8 mouse cellular contexts compared by ENCODE assay signal in genomic region chr9:63726088-63727010, GRCm38 (mm10). TPM values are rescaled to one million over a fixed set of nuclear protein-coding genes. Genes with fewer than 3 reads are reported as not detected.
DNase-seq lines count a peak whose midpoint lies in the region; ATAC-seq and TF ChIP-seq lines count a peak whose summit lies in the region.

No protein-coding gene starts in this region.

- 0 out of 2 replicates have a peak, but pooled peaks cover 8% of the 10 kb centered on the region for H3K36me3 ChIP-seq in lung, embryonic 14.5 days (ENCODE audit: insufficient read depth)
- H3K36me3 ChIP-seq in embryonic facial prominence, embryonic 14.5 days (ENCODE audit: control insufficient read depth, insufficient read depth, low read length): no peaks in the 10 kb centered on the region
- H3K36me3 ChIP-seq in hindbrain, embryonic 16.5 days (ENCODE audit: control insufficient read depth, insufficient read depth, low read length): no peaks in the 10 kb centered on the region
- H3K36me3 ChIP-seq in midbrain, embryonic 15.5 days (replicated peaks): no peaks in the 10 kb centered on the region

- no peak overlapping the region for H3K4me3 ChIP-seq in lung, embryonic 14.5 days (ENCODE audit: low read depth, low read length)
- no peak overlapping the region for H3K4me3 ChIP-seq in embryonic facial prominence, embryonic 14.5 days (ENCODE audit: low read depth, low read length)
- no peak overlapping the region for H3K4me3 ChIP-seq in hindbrain, embryonic 16.5 days (ENCODE audit: low read length)
- H3K4me3 ChIP-seq in midbrain, embryonic 15.5 days: no peak overlapping the region

- peak overlapping the region; percentile 17 for H3K9ac ChIP-seq in lung, embryonic 14.5 days
- H3K9ac ChIP-seq in embryonic facial prominence, embryonic 14.5 days (ENCODE audit: low read depth, low read length): peak overlapping the region; percentile 37; the same call in 1 of the 2 replicates
- H3K9ac ChIP-seq in hindbrain, embryonic 16.5 days (ENCODE audit: low read depth, low read length): 0 out of 2 replicates have a peak overlapping the region, but pooled peaks have one; percentile 32
- no peak overlapping the region; the same call in 1 of the 2 replicates for H3K9ac ChIP-seq in midbrain, embryonic 15.5 days

- peak overlapping the region; percentile 82; the same call in 1 of the 2 replicates for H3K27ac ChIP-seq in lung, embryonic 14.5 days (ENCODE audit: low read depth)
- H3K27ac ChIP-seq in embryonic facial prominence, embryonic 14.5 days (replicated peaks; ENCODE audit: low read depth, low read length): peak overlapping the region; percentile 74
- peak overlapping the region; percentile 16; the same call in 1 of the 2 replicates for H3K27ac ChIP-seq in hindbrain, embryonic 16.5 days (ENCODE audit: low read depth, low read length)
- no peak overlapping the region for H3K27ac ChIP-seq in midbrain, embryonic 15.5 days

- TF ChIP-seq CTCF in lung, embryonic 14.5 days (IDR thresholded peaks at IDR 0.05; ENCODE audit: low read depth): no peak

- DNase-seq in lung, embryonic 14.5 days: peak; percentile 60
- no peak for DNase-seq in lung, postnatal 14 days
- DNase-seq in embryonic facial prominence, embryonic 14.5 days (ENCODE audit: low spot score): peak; percentile 84
- DNase-seq in lung, postnatal 4 days: peak; percentile 51 to 69
- DNase-seq in frontal cortex, adult 2 months (ENCODE audit: extremely low spot score in 1 of 2, low spot score in 1 of 2): no peak
- DNase-seq in left cerebral cortex, adult 11 months (ENCODE audit: low spot score): no peak

- H3K4me1 ChIP-seq in lung, embryonic 14.5 days (ENCODE audit: insufficient read depth): peaks cover 19% of the 10 kb centered on the region; the same call in 1 of the 2 replicates
- H3K4me1 ChIP-seq in embryonic facial prominence, embryonic 14.5 days (ENCODE audit: control insufficient read depth, insufficient read depth, low read length): peaks cover 27% of the 10 kb centered on the region
- no peaks in the 10 kb centered on the region; the same call in none of the 2 replicates for H3K4me1 ChIP-seq in hindbrain, embryonic 16.5 days (ENCODE audit: control insufficient read depth, insufficient read depth, low read depth, low read length)
- peaks cover 4% of the 10 kb centered on the region; the same call in 1 of the 2 replicates for H3K4me1 ChIP-seq in midbrain, embryonic 15.5 days

- no peaks in the 10 kb centered on the region for H3K27me3 ChIP-seq in lung, embryonic 14.5 days (ENCODE audit: insufficient read depth, low read length)
- no peaks in the 10 kb centered on the region for H3K27me3 ChIP-seq in embryonic facial prominence, embryonic 14.5 days (replicated peaks; ENCODE audit: control insufficient read depth, insufficient read depth, low read length)
- H3K27me3 ChIP-seq in hindbrain, embryonic 16.5 days (replicated peaks; ENCODE audit: control insufficient read depth, insufficient read depth, low read length): no peaks in the 10 kb centered on the region
- H3K27me3 ChIP-seq in midbrain, embryonic 15.5 days (replicated peaks): no peaks in the 10 kb centered on the region

- no peaks in the 10 kb centered on the region for H3K9me3 ChIP-seq in lung, embryonic 14.5 days (ENCODE audit: low read depth, low read length)
- H3K9me3 ChIP-seq in embryonic facial prominence, embryonic 14.5 days (ENCODE audit: control insufficient read depth, low read length): no peaks in the 10 kb centered on the region
- no peaks in the 10 kb centered on the region for H3K9me3 ChIP-seq in hindbrain, embryonic 16.5 days (ENCODE audit: control insufficient read depth, low read length)
- no peaks in the 10 kb centered on the region for H3K9me3 ChIP-seq in midbrain, embryonic 15.5 days

- peak; percentile 48; the same call in 1 of the 2 replicates for ATAC-seq in lung, embryonic 14.5 days (ENCODE audit: insufficient read depth)
- peak; percentile 73; the same call in 1 of the 2 replicates for ATAC-seq in embryonic facial prominence, embryonic 14.5 days (ENCODE audit: low read depth)
- ATAC-seq in hindbrain, embryonic 16.5 days: no peak
- ATAC-seq in midbrain, embryonic 15.5 days (replicated peaks): no peak

- H3K4me2 ChIP-seq in lung, embryonic 14.5 days: peak overlapping the region; percentile 2; the same call in 1 of the 2 replicates
- peak overlapping the region; percentile 22; the same call in 1 of the 2 replicates for H3K4me2 ChIP-seq in embryonic facial prominence, embryonic 14.5 days (ENCODE audit: low read depth, low read length)
- H3K4me2 ChIP-seq in hindbrain, embryonic 16.5 days (ENCODE audit: low read length): no peak overlapping the region
- no peak overlapping the region for H3K4me2 ChIP-seq in midbrain, embryonic 15.5 days

- WGBS in lung, embryonic 14.5 days: 33% methylated on average over 13 of the region's 13 CpGs
- WGBS in embryonic facial prominence, embryonic 14.5 days: 43% methylated on average over 13 of the region's 13 CpGs
- WGBS in hindbrain, embryonic 16.5 days: 65% methylated on average over 13 of the region's 13 CpGs
- WGBS in midbrain, embryonic 15.5 days: 64% methylated on average over 13 of the region's 13 CpGs

RNA-seq across cellular contexts. Expression of gene Smad3, which starts 31.4 kb away (rescaled TPM):
- polyA plus RNA-seq in lung, embryonic 14.5 days (2014; fragmentation: Nextera tagmentation; extraction: Ambion mirVana): 16.1 and 16.4 TPM in 2 replicates
- 17.0 and 19.3 TPM in 2 replicates for polyA plus RNA-seq in embryonic facial prominence, embryonic 14.5 days (2014; fragmentation: Nextera tagmentation; extraction: Ambion mirVana)
- polyA plus RNA-seq in hindbrain, embryonic 16.5 days (2015; fragmentation: Nextera tagmentation; extraction: Ambion mirVana): 7.7 and 9.3 TPM in 2 replicates
- 29.5 and 33.5 TPM in 2 replicates for polyA plus RNA-seq in frontal cortex, adult 2 months (2012; rRNA removed)
- polyA plus RNA-seq in midbrain, embryonic 15.5 days (2015; fragmentation: Nextera tagmentation; extraction: Ambion mirVana): 7.2 and 9.1 TPM in 2 replicates

Comparison
In these comparisons a context has a peak if more than half of its experiments do, and no peak if none do; other contexts are left out.
1. DNase-seq: peak in lung, embryonic 14.5 days (single experiment), embryonic facial prominence, embryonic 14.5 days (single experiment) and lung, postnatal 4 days (2 of 2); none in lung, postnatal 14 days (single experiment), frontal cortex, adult 2 months (0 of 2) and left cerebral cortex, adult 11 months (single experiment).
2. ATAC-seq: peak in lung, embryonic 14.5 days (single experiment) and embryonic facial prominence, embryonic 14.5 days (single experiment); none in hindbrain, embryonic 16.5 days (single experiment) and midbrain, embryonic 15.5 days (single experiment).
3. H3K4me2 ChIP-seq: peak in lung, embryonic 14.5 days (single experiment) and embryonic facial prominence, embryonic 14.5 days (single experiment); none in hindbrain, embryonic 16.5 days (single experiment) and midbrain, embryonic 15.5 days (single experiment).